Mouse (Mus musculus) ZHBTc4 (cell line): ENCODE measurements around the gene Lce1k.

Source experiments
- DNase-seq: peaks from one replicate; pipeline ENCODE4 v3.0.0-alpha.2; 2011; ENCODE audit warnings: low read depth, low spot score

Gene Lce1k

DNA sequence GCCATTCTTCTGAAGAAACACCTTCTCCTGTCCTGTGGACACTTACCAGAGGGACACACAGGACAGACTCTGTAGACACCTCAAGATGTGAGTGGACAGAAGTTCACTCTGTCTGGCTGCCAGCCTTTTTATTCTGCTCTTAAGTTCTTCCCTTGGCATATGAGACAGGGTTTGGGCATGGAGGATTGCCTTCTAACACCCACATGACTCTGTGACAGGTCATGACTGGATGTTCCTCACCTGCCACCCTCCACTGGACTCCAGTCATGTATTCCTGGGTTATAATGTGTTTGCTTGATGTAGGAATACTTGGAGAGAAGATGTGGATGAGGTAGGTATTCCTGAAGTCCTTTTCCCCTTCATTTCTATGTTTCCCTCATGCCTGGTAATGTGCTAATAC, at the start of gene Lce1k:
Gene Lce1k, minus strand, starts transcription at position 101 of the 400 bp plus-strand sequence.
- no peak for DNase-seq

DNA sequence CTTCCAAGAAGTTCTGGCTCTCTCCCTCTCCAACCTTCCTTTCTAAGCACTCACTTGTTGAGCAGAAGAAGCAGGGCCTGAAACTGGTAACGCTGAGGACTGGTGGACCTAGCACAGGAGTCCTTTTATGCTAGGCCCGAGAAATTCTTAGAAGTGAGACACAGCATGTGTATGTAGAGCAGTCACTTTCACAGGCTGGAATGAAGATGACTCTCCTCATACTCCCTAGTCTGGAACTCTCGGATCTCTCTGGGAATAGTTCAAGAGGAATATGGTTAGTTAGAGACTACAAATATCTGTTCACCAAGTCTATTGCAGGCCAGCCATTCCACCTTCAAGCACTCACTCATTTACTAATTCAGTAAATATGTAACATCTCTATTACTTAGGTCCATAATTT, 43.5 kb upstream of the Lce1k start, which contains the start of gene Lce1l:
Gene Lce1l, minus strand, starts transcription at position 101 of the 400 bp plus-strand sequence.
- DNase-seq: no peak

DNA sequence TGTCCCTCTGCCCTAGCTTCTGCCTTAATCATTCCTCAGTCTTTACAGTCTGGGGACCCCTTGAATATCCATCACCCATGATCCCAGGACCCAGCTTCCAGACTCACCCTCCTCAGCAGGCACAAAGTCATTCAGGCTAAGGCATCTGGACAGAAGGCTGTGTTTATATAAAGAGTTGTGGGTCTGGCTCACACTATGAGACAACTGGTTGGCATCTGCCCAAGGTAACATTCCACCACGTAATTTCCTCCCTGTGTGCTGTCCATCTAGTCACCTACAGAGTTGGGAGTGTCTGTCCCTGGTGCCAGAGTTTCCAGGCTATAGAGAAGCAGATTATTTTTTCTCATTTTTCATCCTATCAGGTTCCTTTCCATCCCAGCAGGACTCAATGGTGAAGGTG, 19.4 kb upstream of the Lce1k start, which contains the start of gene Kprp:
Gene Kprp, minus strand, starts transcription at position 140 of the 400 bp plus-strand sequence.
- DNase-seq: no peak

DNA sequence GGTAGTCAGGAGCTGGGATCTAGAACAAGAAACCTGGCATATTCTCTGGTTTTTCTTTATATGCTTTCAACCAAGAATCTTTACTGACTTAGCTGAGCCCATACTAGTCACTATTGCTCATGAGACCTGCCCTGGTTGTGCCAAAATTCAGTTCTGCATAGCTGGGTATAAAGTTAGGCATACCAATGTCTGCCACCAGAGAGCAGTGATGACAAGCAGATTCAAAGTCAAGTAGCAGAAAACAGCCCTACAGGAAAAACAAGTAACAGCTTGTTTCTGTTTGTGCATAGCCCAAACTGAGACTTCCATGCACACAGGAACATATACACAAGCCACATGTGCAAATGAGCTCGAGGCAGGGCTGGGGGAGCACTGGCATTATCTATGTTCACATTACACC, 18.1 kb upstream of the Lce1k start:
- no peak for DNase-seq

DNA sequence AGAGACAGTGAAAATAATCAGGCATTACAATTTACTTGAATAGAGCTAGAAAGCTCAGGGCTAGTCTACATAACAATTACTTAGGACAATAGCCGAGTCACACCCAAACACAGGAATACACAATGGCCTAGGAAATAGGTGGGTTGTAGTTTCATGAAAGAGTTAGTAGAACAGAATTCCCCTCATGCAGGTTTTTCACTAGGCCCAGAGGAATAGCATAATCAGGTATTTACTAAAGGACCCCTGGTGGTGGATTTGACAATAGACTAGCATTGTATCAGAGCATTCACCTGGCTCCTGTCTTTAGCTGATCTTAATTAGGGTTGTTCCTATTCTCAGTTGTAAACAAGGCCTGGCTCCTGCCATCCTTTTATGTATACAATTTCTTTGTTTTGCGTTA, 8.3 kb upstream of the Lce1k start:
- peak; percentile 88 for DNase-seq

DNA sequence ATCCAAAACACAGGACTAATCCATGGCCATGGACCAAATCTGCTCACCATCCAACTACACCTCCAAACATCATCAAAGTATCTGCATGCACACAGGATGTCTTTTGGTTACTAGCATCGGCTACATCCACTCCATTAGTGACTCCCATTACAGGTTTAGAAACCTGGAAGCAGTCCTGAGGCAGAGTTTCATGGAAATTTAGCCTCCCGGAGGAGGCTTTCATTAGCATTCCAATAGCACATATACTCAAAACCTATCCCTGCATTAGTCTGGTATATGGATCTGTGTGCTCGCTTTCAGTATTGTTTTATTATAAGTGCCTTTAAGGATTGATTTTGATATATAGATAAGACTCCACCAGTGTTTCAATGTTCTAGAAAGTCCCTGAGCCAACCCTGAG, 7.9 kb upstream of the Lce1k start:
- DNase-seq: peak; percentile 54

DNA sequence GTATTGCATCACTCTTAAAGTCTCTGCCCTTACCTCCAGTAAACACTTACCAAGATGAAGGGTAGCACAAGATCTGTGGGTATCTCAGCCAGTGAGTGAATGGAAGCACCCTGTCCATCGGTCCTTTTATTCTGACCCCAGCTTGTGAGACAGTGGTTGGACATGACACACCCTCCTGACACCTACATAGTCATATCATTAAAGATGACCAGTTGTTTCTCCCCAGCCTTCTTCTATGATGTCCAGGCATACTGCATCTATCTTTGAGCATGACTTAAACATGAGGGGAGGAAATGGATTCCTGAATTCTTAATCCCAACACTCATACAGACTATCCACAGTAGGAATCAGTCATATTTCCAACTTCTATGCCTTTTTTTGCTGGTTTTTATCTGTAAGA, 17.3 kb downstream of the Lce1k start, which contains the start of gene Lce1j:
Gene Lce1j, minus strand, starts transcription at position 101 of the 400 bp plus-strand sequence.
- DNase-seq: no peak

DNA sequence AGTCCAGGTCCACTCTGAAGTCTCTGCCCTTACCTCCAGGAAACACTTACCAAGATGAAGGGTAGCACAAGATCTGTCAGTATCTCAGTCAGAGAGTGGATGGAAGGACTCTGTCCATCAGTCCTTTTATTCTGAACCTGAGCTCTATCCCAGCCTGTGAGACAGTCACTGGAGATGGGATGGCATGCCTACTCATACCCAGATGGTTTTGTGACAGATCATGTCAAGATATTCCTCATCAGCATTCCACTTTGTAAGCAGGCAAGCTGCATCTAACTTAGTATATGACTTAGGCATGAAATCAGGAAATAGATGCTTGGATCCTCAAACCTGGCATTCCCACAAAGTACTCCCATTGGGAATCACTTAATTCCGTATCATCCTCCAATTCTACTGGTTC, 28.9 kb downstream of the Lce1k start, which contains the start of gene Lce1i:
Gene Lce1i, minus strand, starts transcription at position 101 of the 400 bp plus-strand sequence.
- no peak for DNase-seq

DNA sequence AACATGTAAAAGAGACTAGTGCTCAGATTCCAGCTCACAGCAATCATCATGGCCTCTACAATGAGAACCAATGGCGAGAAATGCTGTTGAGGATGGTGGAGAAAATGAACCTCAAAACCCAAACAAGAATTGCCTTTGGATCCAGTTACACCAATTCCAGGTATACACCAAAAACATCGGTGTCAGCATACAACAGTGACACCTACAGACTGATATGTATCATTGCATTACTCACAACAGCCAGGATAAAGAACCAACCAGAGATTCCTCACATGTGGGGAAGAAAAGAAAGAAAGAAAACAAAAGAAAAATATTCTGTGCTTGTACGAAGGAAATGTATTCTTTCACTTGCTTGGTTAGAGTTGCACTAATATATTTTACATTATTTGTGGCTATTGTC, 36.1 kb downstream of the Lce1k start:
- peak; percentile 46 for DNase-seq

DNA sequence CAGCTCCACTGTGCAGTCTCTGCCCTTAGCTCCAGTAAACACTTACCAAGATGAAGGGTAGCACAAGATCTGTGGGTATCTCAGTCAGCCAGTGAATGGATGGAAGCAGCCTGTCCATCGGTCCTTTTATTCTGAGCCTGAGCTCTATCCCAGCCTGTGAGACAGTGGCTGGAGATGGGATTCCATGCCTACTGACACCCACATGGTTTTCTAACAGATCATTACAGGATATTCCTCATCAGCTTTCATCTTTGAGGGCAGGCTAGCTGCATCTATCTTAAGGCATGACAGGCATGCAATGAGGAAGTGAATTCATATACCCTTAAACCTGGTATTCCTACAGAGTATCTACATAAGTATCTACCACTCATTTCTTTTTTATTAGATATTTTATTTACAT, 42.7 kb downstream of the Lce1k start, which contains the start of gene Lce1h:
Gene Lce1h, minus strand, starts transcription at position 101 of the 400 bp plus-strand sequence.
- DNase-seq: no peak
